Mouse (Mus musculus): ENCODE measurements around the gene Emc8. TPM values are rescaled to one million over a fixed set of nuclear protein-coding genes. Genes with fewer than 3 reads are reported as not detected.
A peak's percentile ranks its signal among the peaks of the same experiment; 100 is the strongest.

Emc8 gene
- polyA plus RNA-seq, 1 experiment from 2014 or later: 257 TPM

DNA sequence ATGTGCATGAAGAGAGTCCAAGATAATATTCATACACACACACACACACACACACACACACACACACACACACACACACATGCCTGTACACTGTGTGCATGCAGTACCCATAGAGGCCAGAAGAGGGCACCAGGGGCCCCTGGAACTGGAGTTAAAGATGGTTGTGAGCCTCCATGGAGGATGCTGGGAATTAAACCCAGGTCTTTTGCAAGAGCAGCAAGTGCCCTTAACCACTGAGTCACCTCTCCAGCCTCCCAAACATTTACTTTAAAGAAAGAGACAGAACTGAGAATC is 29.6 kb upstream of the Emc8 start:
- no peak overlapping the region for H3K27ac ChIP-seq
- H3K4me3 ChIP-seq: no peak overlapping the region
- no peak overlapping the region for H3K4me2 ChIP-seq (replicated peaks)
- H3K9ac ChIP-seq: no peak overlapping the region
- H3K36me3 ChIP-seq: no peaks in the 10 kb centered on the region
- 0 out of 2 replicates have a peak, but pooled peaks cover 5% of the 10 kb centered on the region for H3K4me1 ChIP-seq
- no peak for ATAC-seq (ENCODE audit: insufficient number of reproducible peaks, insufficient read depth, low FRiP score, low TSS enrichment)
- no peaks in the 10 kb centered on the region for H3K9me3 ChIP-seq
- H3K27me3 ChIP-seq: no peaks in the 10 kb centered on the region

DNA sequence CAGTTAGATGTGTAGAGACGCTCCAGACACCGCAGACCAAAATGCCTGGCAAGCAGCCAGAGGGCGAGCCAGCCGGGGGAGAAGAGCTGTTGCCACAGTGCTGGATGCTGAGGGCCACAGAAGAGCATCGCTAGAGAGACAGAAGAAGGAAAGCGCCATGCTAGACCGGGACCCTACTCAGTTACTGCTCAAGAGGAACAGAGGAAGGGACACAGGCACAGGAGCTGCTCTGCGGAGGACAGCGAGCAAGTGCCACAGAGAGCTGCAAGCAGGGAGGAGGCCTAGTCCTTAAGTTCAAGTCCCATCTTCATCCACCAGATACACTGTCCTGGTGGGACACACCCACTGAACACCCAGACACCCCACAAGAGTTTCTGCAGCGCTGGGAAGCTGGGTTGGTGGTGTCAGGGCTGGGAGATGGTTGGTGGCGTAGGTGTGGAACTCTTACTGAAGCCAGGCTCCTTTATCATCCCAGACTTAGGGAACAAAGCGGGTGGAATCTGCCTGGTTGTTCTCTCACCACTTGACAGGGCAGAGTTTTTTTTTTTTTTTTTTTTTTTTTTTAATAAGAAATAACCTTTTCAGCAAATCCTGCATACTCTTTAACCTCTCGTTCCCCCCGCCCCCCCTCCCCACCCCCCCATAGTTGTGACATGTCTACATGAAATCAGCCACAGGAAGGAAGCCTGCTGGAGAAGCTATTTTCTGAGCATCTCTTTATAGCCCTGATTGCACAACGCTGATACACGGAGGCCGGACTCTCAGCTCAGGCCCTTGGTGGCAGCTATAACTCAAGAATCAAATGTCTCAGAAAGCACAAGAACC is 29.0 kb upstream of the Emc8 start:
- Histone ChIP-seq H3K4me2 (replicated peaks) (no peak overlapping the region), H3K36me3 (no peaks in the 10 kb centered on the region), H3K9ac (no peak overlapping the region), H3K4me1 (0 out of 2 replicates have a peak, but pooled peaks cover 5% of the 10 kb centered on the region), H3K27me3 (no peaks in the 10 kb centered on the region), H3K27ac (no peak overlapping the region), H3K9me3 (no peaks in the 10 kb centered on the region), H3K4me3 (no peak overlapping the region)
- WGBS: 82% methylated on average over 17 of the region's 17 CpGs
- no peak for ATAC-seq (ENCODE audit: insufficient number of reproducible peaks, insufficient read depth, low FRiP score, low TSS enrichment)

DNA sequence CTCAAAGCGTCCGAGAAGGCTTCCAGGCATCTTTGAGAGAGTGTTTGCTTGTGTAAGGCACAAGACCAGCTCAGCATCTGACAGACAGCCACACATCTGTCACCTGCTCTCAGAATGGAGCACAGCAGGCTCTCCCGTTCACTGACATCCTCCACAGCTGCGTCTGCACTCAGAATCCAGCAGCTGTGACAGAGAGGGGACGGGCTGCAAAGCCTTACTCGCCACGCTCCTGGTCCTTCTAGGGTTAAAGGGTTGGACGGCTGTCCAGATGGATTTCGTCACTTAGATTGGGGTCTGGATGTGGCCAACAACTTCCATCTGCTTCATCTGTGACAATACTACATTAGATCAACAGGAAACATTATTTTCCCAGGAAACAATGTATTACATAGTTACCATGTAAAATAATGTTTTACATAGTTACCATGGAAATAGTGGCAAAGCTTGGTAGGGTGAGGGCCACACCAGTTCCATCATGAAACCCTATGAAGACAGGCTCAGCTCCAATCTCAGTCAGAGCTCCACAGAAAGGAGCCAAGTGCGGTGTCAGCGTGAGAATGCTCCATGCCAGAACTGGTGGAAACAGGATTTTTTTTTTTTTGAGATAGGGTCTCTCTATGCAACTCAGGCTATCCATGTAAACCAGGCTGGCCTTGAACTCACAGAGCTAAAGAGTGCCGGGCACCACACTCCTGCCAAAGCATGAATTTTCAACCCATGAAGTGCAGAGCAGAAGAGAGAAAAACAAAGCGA is 28.2 kb upstream of the Emc8 start:
- WGBS: 58% methylated on average over 13 of the region's 13 CpGs
- no peaks in the 10 kb centered on the region for H3K9me3 ChIP-seq
- H3K9ac ChIP-seq: no peak overlapping the region
- H3K27ac ChIP-seq: no peak overlapping the region
- no peak overlapping the region for H3K4me2 ChIP-seq (replicated peaks)
- H3K27me3 ChIP-seq: no peaks in the 10 kb centered on the region
- no peak for ATAC-seq (ENCODE audit: insufficient number of reproducible peaks, insufficient read depth, low FRiP score, low TSS enrichment)
- H3K4me1 ChIP-seq: 0 out of 2 replicates have a peak, but pooled peaks cover 5% of the 10 kb centered on the region
- no peak overlapping the region for H3K4me3 ChIP-seq
- no peaks in the 10 kb centered on the region for H3K36me3 ChIP-seq

DNA sequence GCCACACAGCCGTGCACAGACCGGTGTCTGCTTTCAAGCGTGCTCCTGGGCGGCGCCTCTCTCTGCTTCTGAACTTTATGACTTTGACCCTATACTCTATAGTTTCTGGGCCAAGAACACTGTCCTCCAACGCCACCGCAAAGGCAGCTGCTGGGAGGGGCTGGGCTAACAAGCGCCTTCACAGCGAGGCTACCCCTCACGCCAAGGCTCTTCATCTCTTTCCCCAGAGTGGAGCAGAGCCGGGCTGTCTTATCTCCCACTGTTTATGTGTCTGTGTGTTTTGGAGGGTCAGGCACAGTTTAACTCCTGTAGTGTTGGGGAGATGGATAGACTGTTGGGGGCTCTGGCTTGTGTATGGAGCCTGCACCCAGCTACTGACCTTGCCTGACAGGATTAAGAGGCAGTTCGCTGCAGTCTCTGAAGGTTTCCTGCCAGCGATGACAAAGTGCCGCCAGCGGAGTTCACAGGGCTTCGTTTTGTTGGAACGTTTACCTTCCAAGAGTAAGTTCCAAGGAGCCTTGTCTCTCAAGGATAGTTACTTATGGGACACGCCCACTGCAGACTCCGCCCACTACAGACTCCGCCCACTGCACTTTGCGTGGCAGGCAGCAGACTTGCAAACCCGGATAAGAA is 25.6 kb upstream of the Emc8 start:
- Histone ChIP-seq H3K4me2 (replicated peaks) (no peak overlapping the region), H3K9ac (no peak overlapping the region; the same call in 1 of the 2 replicates), H3K27me3 (no peaks in the 10 kb centered on the region), H3K4me3 (no peak overlapping the region), H3K4me1 (0 out of 2 replicates have a peak, but pooled peaks cover 5% of the 10 kb centered on the region), H3K9me3 (no peaks in the 10 kb centered on the region), H3K27ac (no peak overlapping the region), H3K36me3 (no peaks in the 10 kb centered on the region)
- 53% methylated on average over 22 of the region's 22 CpGs for WGBS
- ATAC-seq (ENCODE audit: insufficient number of reproducible peaks, insufficient read depth, low FRiP score, low TSS enrichment): no peak

DNA sequence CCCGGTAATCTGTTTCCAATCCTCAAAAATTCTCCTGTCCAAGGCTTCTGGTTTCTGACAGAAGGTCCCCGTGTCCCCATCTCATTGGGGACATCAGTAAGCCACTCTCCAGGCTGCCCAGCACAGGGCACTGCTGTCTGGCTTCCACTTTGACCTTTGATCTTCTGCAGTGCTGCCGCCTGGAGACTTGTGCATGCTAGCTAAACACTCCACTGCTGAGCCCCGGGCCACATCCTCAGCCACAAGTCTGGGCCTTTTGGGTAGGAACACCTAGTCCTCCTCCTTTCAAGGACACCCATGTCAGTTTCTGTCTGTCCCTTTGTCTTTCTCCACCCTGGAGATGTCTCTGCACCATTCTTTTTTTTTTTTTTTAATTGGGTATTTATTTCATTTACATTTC is 24.6 kb upstream of the Emc8 start:
- Histone ChIP-seq H3K4me3 (no peak overlapping the region), H3K27me3 (no peaks in the 10 kb centered on the region), H3K36me3 (no peaks in the 10 kb centered on the region), H3K9me3 (no peaks in the 10 kb centered on the region), H3K4me2 (replicated peaks) (no peak overlapping the region), H3K4me1 (0 out of 2 replicates have a peak, but pooled peaks cover 5% of the 10 kb centered on the region), H3K9ac (no peak overlapping the region), H3K27ac (no peak overlapping the region)
- WGBS: 47% methylated on average over 4 of the region's 4 CpGs
- no peak for ATAC-seq (ENCODE audit: insufficient number of reproducible peaks, insufficient read depth, low FRiP score, low TSS enrichment)

DNA sequence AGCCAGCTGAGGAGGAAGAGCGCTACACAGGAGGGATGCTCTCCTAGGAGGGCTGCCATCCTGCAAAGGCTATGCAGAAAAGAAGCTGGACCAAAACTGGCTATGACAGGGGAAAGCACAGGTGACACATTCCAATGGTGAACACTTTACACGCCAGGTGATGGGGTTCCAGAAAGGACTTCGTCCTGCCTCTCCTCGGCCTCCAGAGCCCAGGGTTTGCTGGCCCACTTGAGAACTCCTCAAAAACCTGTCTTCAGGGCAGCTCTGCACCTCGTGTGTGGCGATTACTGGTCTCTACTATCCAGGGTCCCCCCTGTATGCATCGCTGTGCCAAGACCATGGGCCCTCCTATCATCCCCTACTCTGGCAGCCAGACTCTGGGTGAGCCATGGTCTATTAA is 20.1 kb upstream of the Emc8 start:
- Histone ChIP-seq H3K9me3 (no peaks in the 10 kb centered on the region), H3K36me3 (no peaks in the 10 kb centered on the region), H3K4me1 (peaks cover 21% of the 10 kb centered on the region; the same call in 1 of the 2 replicates), H3K4me2 (replicated peaks) (no peak overlapping the region), H3K27ac (no peak overlapping the region), H3K27me3 (no peaks in the 10 kb centered on the region), H3K4me3 (no peak overlapping the region), H3K9ac (no peak overlapping the region)
- no peak for ATAC-seq (ENCODE audit: insufficient number of reproducible peaks, insufficient read depth, low FRiP score, low TSS enrichment)
- 87% methylated on average over 7 of the region's 7 CpGs for WGBS

DNA sequence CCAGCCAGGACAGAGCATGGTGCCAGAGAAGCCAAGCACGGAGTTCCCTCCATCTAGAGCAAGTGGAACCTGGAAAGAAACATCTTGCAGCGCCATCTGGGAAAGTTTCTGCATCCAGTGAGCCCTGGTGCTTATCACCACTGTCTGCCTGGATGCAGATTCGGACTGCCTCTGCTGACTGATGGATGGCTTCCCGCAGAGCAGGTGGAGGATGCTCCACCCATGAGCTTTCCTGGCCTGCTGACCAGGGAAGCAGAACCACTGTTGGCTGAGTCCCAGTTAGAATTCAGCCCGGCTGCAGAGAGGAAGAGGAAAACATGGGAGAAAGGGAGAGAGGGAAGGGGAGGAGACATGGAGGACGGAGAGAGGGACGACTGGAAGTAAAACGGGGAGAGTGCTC is 19.4 kb upstream of the Emc8 start:
- Histone ChIP-seq H3K27ac (no peak overlapping the region), H3K27me3 (no peaks in the 10 kb centered on the region), H3K4me2 (replicated peaks) (no peak overlapping the region), H3K4me3 (no peak overlapping the region), H3K36me3 (no peaks in the 10 kb centered on the region), H3K9me3 (no peaks in the 10 kb centered on the region), H3K9ac (no peak overlapping the region), H3K4me1 (peaks cover 21% of the 10 kb centered on the region; the same call in 1 of the 2 replicates)
- no peak for ATAC-seq (ENCODE audit: insufficient number of reproducible peaks, insufficient read depth, low FRiP score, low TSS enrichment)
- 80% methylated on average over 8 of the region's 8 CpGs for WGBS

DNA sequence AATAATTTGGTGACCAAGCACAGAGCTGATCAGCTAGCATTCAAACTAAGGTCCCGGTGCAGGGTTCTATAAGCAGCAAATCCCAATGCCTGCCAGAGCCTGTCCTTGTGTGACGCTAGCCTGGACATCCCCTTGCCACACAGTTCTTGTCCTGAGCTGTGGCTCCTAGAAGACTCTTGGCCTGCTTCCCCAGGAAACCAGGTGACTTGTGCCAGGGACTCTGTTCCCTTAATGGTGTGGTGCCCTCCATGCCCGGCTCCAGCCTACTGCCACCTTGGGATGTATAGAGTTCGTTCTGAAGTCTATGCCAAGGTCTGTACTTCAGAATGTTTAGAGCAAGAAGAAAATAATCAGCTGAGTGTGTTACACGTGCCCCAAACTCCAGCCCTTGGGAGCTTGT is 18.2 kb upstream of the Emc8 start:
- no peak for ATAC-seq (ENCODE audit: insufficient number of reproducible peaks, insufficient read depth, low FRiP score, low TSS enrichment)
- H3K36me3 ChIP-seq: no peaks in the 10 kb centered on the region
- H3K4me1 ChIP-seq: peaks cover 21% of the 10 kb centered on the region; the same call in 1 of the 2 replicates
- WGBS: 78% methylated on average over 5 of the region's 5 CpGs
- no peak overlapping the region for H3K9ac ChIP-seq
- no peak overlapping the region for H3K4me3 ChIP-seq
- H3K4me2 ChIP-seq (replicated peaks): no peak overlapping the region
- H3K9me3 ChIP-seq: no peaks in the 10 kb centered on the region
- no peak overlapping the region for H3K27ac ChIP-seq
- no peaks in the 10 kb centered on the region for H3K27me3 ChIP-seq

DNA sequence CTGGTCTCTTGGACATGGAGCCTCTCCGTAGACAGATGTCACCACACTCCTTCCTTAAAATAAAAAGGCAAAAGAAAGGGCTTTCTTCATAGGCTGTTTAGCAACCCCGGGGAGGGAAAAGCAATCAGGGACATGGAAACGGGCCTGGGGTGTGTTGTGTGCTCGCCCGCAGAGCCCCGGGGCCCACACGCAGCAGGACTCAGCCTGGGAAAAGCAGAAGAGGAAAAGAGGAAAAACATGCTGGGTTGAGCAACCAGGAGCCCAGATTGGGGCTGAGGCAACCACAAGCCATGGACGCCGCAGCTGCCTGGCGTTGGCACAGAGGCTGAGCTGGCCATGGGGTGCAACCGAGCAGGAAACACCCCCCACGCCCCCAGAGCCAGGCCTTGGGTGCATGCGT is 17.7 kb upstream of the Emc8 start:
- WGBS: 85% methylated on average over 13 of the region's 13 CpGs
- no peak for ATAC-seq (ENCODE audit: insufficient number of reproducible peaks, insufficient read depth, low FRiP score, low TSS enrichment)
- no peak overlapping the region for H3K9ac ChIP-seq
- no peak overlapping the region for H3K4me3 ChIP-seq
- no peaks in the 10 kb centered on the region for H3K27me3 ChIP-seq
- no peak overlapping the region for H3K27ac ChIP-seq
- H3K4me1 ChIP-seq: peaks cover 21% of the 10 kb centered on the region; the same call in 1 of the 2 replicates
- no peak overlapping the region for H3K4me2 ChIP-seq (replicated peaks)
- no peaks in the 10 kb centered on the region for H3K9me3 ChIP-seq
- no peaks in the 10 kb centered on the region for H3K36me3 ChIP-seq

DNA sequence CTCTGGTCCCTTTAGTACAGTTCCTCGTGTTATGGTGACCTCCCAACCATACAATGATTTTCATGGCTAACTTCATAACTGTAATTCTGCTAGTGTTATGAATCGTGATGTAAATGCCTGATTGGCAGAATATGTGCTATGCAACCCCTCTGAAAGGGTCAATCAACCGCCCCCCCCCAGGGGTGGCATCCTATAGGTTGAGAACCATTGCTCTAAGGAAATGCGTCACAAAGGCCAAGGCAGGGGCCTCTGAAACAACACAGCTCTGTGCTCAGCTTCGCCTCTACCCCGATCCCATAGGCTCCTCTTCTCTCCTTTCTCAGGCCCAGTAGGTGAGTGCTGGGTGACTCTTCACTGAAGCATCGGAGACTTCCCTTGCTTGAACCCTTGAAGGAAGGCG is 17.2 kb upstream of the Emc8 start:
- WGBS: 75% methylated on average over 8 of the region's 8 CpGs
- Histone ChIP-seq H3K4me1 (peaks cover 21% of the 10 kb centered on the region; the same call in 1 of the 2 replicates), H3K27ac (peak overlapping the region; percentile 60; the same call in 1 of the 2 replicates), H3K9ac (no peak overlapping the region), H3K27me3 (no peaks in the 10 kb centered on the region), H3K9me3 (no peaks in the 10 kb centered on the region), H3K36me3 (no peaks in the 10 kb centered on the region), H3K4me3 (no peak overlapping the region), H3K4me2 (replicated peaks) (no peak overlapping the region)
- no peak for ATAC-seq (ENCODE audit: insufficient number of reproducible peaks, insufficient read depth, low FRiP score, low TSS enrichment)

DNA sequence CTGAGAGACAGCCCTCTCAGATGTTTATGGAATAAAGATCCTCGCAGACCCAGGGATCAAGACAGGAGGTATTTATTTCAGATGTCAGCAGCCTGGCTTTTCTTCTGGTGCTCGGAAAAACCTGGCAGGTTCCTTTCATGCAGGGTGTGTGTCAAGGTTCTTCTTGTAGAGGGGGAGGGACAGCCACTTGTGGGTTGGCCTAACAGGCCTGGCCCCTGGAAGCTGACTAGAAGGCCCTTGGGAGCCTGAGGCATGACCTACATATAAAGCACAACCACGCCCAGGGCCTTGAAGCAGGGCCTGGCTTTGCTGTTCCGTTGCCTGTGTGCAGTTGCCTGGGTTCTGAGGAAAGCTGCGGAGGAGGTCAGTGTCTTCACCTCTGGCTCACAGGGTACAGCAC is 16.7 kb upstream of the Emc8 start:
- WGBS: 42% methylated on average over 5 of the region's 5 CpGs
- Histone ChIP-seq H3K4me2 (replicated peaks) (no peak overlapping the region), H3K4me1 (peaks cover 21% of the 10 kb centered on the region; the same call in 1 of the 2 replicates), H3K9me3 (no peaks in the 10 kb centered on the region), H3K4me3 (no peak overlapping the region), H3K36me3 (no peaks in the 10 kb centered on the region), H3K27ac (0 out of 2 replicates have a peak overlapping the region, but pooled peaks have one; percentile 60), H3K9ac (no peak overlapping the region), H3K27me3 (no peaks in the 10 kb centered on the region)
- no peak for ATAC-seq (ENCODE audit: insufficient number of reproducible peaks, insufficient read depth, low FRiP score, low TSS enrichment)
